Mouse (Mus musculus): Measurements from ENCODE around the gene Pla1a. TPM values are rescaled to one million over a fixed set of nuclear protein-coding genes. Genes with fewer than 3 reads are reported as not detected.

Gene Pla1a
- polyA plus RNA-seq, 1 experiment from 2014 or later: 0.68 TPM

DNA sequence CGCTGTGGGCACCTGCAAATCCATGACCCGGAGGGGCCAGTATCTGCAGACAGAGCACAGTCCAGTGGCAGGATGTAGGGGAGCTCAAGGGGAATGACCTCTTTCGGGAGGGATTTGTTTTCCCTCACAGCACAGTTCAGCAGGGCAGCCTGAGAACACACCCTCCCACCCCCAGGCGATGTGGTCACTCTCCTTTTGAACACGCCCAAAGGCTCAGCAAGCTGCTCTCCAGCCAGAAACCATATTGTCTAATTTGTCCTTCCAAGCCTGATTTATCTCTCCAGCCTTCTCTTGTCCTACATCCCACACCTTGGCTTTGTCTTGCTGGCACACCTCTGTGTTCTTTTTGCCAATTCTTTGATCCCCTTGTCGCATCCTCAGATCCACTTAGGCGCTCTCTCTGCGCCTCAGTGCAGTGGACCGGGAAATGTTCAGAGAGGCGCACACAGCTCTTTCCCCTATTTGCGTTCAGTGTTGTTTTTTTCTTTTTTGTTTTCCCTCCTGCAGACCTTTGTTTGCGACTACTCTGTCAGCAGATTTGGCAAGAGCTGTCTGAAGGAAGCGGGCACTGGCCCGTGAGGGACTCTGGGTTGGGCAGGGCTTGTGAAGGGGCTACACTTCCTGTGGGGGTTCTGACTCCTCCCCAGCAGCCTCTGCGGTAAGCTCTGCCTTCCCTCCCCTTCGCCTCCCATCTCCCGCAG, 33.3 kb downstream of the Pla1a start:
- Histone ChIP-seq H3K4me3 (ENCODE audit: low read depth, low read length) (peak overlapping the region; percentile 21), H3K27me3 (ENCODE audit: control insufficient read depth, insufficient read depth, low read depth, low read length) (no peaks in the 10 kb centered on the region), H3K4me1 (ENCODE audit: control insufficient read depth, insufficient read depth, low read length) (peaks cover 16% of the 10 kb centered on the region), H3K27ac (ENCODE audit: low read length) (peak overlapping the region; percentile 56), H3K4me2 (ENCODE audit: low read length) (peak overlapping the region; percentile 59), H3K9me3 (replicated peaks; ENCODE audit: control insufficient read depth, low read length, poor library complexity, severe bottlenecking) (no peaks in the 10 kb centered on the region), H3K36me3 (ENCODE audit: control insufficient read depth, insufficient read depth, low read length) (no peaks in the 10 kb centered on the region), H3K9ac (ENCODE audit: low read depth, low read length) (peak overlapping the region; percentile 54)
- peak; percentile 94 for ATAC-seq
- WGBS: 8% methylated on average over 17 of the region's 17 CpGs

- H3K4me2 ChIP-seq (ENCODE audit: low read length): peak overlapping the region; percentile 59; the same call in 1 of the 2 replicates
- no peak overlapping the region; the same call in 1 of the 2 replicates for H3K9ac ChIP-seq (ENCODE audit: low read depth, low read length)
- peak overlapping the region; percentile 56 for H3K27ac ChIP-seq (ENCODE audit: low read length)
- H3K36me3 ChIP-seq (ENCODE audit: control insufficient read depth, insufficient read depth, low read length): no peaks in the 10 kb centered on the region
- 65% methylated on average over 3 of the region's 3 CpGs for WGBS
- H3K27me3 ChIP-seq (ENCODE audit: control insufficient read depth, insufficient read depth, low read depth, low read length): no peaks in the 10 kb centered on the region
- no peak overlapping the region for H3K4me3 ChIP-seq (ENCODE audit: low read depth, low read length)
- ATAC-seq: peak; percentile 2; the same call in 1 of the 2 replicates
- peaks cover 16% of the 10 kb centered on the region for H3K4me1 ChIP-seq (ENCODE audit: control insufficient read depth, insufficient read depth, low read length)
- no peaks in the 10 kb centered on the region for H3K9me3 ChIP-seq (replicated peaks; ENCODE audit: control insufficient read depth, low read length, poor library complexity, severe bottlenecking)
These were observed 33.9 kb downstream of the Pla1a start for GRCm38 (mm10) chr16:38399076-38399475.

DNA sequence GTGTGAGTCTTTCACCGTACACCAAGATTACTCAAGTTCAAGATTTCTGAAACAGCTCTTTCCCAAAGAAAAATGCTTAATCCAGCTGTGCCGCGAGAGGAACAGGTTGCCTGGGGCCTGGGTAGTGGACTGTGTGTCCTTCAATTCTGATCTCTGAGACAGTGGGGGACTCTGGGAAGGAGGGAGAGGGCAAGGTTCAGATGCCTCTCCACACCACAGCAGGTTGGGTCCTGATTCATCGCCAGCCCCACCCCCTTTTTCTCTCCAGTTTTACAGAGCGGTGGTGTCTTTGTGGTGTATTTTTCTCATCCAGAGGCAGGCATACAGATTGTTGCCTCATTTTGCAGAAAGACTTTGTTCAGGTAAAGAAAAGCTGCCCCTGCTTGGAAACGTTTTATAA, 34.7 kb downstream of the Pla1a start:
- no peaks in the 10 kb centered on the region for H3K27me3 ChIP-seq (ENCODE audit: control insufficient read depth, insufficient read depth, low read depth, low read length)
- no peaks in the 10 kb centered on the region for H3K9me3 ChIP-seq (replicated peaks; ENCODE audit: control insufficient read depth, low read length, poor library complexity, severe bottlenecking)
- H3K4me1 ChIP-seq (ENCODE audit: control insufficient read depth, insufficient read depth, low read length): peaks cover 16% of the 10 kb centered on the region
- no peak overlapping the region for H3K4me3 ChIP-seq (ENCODE audit: low read depth, low read length)
- H3K4me2 ChIP-seq (ENCODE audit: low read length): no peak overlapping the region
- no peak overlapping the region for H3K9ac ChIP-seq (ENCODE audit: low read depth, low read length)
- ATAC-seq: no peak
- WGBS: 92% methylated on average over 6 of the region's 6 CpGs
- no peaks in the 10 kb centered on the region for H3K36me3 ChIP-seq (ENCODE audit: control insufficient read depth, insufficient read depth, low read length)
- no peak overlapping the region for H3K27ac ChIP-seq (ENCODE audit: low read length)

- no peaks in the 10 kb centered on the region for H3K27me3 ChIP-seq (ENCODE audit: control insufficient read depth, insufficient read depth, low read depth, low read length)
- no peak overlapping the region for H3K4me2 ChIP-seq (ENCODE audit: low read length)
- no peaks in the 10 kb centered on the region for H3K36me3 ChIP-seq (ENCODE audit: control insufficient read depth, insufficient read depth, low read length)
- 78% methylated on average over 13 of the region's 13 CpGs for WGBS
- no peak for ATAC-seq
- no peak overlapping the region for H3K4me3 ChIP-seq (ENCODE audit: low read depth, low read length)
- no peaks in the 10 kb centered on the region for H3K9me3 ChIP-seq (replicated peaks; ENCODE audit: control insufficient read depth, low read length, poor library complexity, severe bottlenecking)
- no peak overlapping the region for H3K27ac ChIP-seq (ENCODE audit: low read length)
- H3K9ac ChIP-seq (ENCODE audit: low read depth, low read length): no peak overlapping the region
- peaks cover 16% of the 10 kb centered on the region for H3K4me1 ChIP-seq (ENCODE audit: control insufficient read depth, insufficient read depth, low read length)
These were observed 36.8 kb downstream of the Pla1a start for GRCm38 (mm10) chr16:38396155-38396554.

GRCm38 (mm10) chr16:38395060-38395730, 37.8 kb downstream of the Pla1a start:
- no peaks in the 10 kb centered on the region for H3K9me3 ChIP-seq (replicated peaks; ENCODE audit: control insufficient read depth, low read length, poor library complexity, severe bottlenecking)
- WGBS: 64% methylated on average over 6 of the region's 6 CpGs
- H3K4me1 ChIP-seq (ENCODE audit: control insufficient read depth, insufficient read depth, low read length): peaks cover 13% of the 10 kb centered on the region
- no peaks in the 10 kb centered on the region for H3K36me3 ChIP-seq (ENCODE audit: control insufficient read depth, insufficient read depth, low read length)
- H3K9ac ChIP-seq (ENCODE audit: low read depth, low read length): no peak overlapping the region
- no peaks in the 10 kb centered on the region for H3K27me3 ChIP-seq (ENCODE audit: control insufficient read depth, insufficient read depth, low read depth, low read length)
- no peak overlapping the region for H3K4me3 ChIP-seq (ENCODE audit: low read depth, low read length)
- ATAC-seq: no peak
- H3K27ac ChIP-seq (ENCODE audit: low read length): no peak overlapping the region
- no peak overlapping the region for H3K4me2 ChIP-seq (ENCODE audit: low read length)

DNA sequence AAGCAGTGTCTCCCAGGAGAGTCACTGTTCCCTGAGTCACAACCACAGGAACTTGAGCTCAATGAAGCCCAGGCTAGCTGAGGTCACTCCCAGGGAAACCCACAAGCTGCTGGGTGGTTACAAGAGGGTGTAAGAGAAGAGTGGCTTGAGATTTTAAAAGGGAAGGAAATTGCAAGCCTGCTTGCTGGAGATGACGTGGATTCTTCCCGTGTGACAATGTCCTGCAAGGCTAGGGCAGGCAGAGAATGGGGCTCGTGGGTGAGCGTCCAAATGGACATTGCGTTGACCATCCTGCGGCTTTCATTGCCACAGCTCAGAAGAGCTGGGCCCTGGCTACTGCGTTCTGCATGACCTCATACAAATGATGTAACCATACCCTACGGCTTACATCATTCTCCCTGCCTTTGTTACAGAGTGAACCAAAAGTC, 38.7 kb downstream of the Pla1a start:
- Histone ChIP-seq H3K4me3 (ENCODE audit: low read depth, low read length) (no peak overlapping the region), H3K4me1 (ENCODE audit: control insufficient read depth, insufficient read depth, low read length) (peaks cover 3% of the 10 kb centered on the region), H3K4me2 (ENCODE audit: low read length) (no peak overlapping the region), H3K27ac (ENCODE audit: low read length) (no peak overlapping the region), H3K9ac (ENCODE audit: low read depth, low read length) (no peak overlapping the region), H3K36me3 (ENCODE audit: control insufficient read depth, insufficient read depth, low read length) (no peaks in the 10 kb centered on the region), H3K9me3 (replicated peaks; ENCODE audit: control insufficient read depth, low read length, poor library complexity, severe bottlenecking) (no peaks in the 10 kb centered on the region), H3K27me3 (ENCODE audit: control insufficient read depth, insufficient read depth, low read depth, low read length) (no peaks in the 10 kb centered on the region)
- WGBS: 90% methylated on average over 8 of the region's 8 CpGs
- no peak for ATAC-seq

- Histone ChIP-seq H3K27me3 (ENCODE audit: control insufficient read depth, insufficient read depth, low read depth, low read length) (no peaks in the 10 kb centered on the region), H3K36me3 (ENCODE audit: control insufficient read depth, insufficient read depth, low read length) (no peaks in the 10 kb centered on the region), H3K27ac (ENCODE audit: low read length) (no peak overlapping the region; the same call in 1 of the 2 replicates), H3K4me1 (ENCODE audit: control insufficient read depth, insufficient read depth, low read length) (no peaks in the 10 kb centered on the region), H3K9ac (ENCODE audit: low read depth, low read length) (no peak overlapping the region), H3K9me3 (replicated peaks; ENCODE audit: control insufficient read depth, low read length, poor library complexity, severe bottlenecking) (no peaks in the 10 kb centered on the region), H3K4me2 (ENCODE audit: low read length) (no peak overlapping the region), H3K4me3 (ENCODE audit: low read depth, low read length) (no peak overlapping the region)
- 81% methylated on average over 23 of the region's 23 CpGs for WGBS
- no peak for ATAC-seq
These were observed 40.6 kb downstream of the Pla1a start for GRCm38 (mm10) chr16:38392126-38392894.

GRCm38 (mm10) chr16:38390322-38390721, 42.6 kb downstream of the Pla1a start:
- Histone ChIP-seq H3K9ac (ENCODE audit: low read depth, low read length) (no peak overlapping the region), H3K4me1 (ENCODE audit: control insufficient read depth, insufficient read depth, low read length) (no peaks in the 10 kb centered on the region), H3K36me3 (ENCODE audit: control insufficient read depth, insufficient read depth, low read length) (no peaks in the 10 kb centered on the region), H3K4me3 (ENCODE audit: low read depth, low read length) (no peak overlapping the region), H3K27me3 (ENCODE audit: control insufficient read depth, insufficient read depth, low read depth, low read length) (no peaks in the 10 kb centered on the region), H3K9me3 (replicated peaks; ENCODE audit: control insufficient read depth, low read length, poor library complexity, severe bottlenecking) (no peaks in the 10 kb centered on the region), H3K27ac (ENCODE audit: low read length) (no peak overlapping the region), H3K4me2 (ENCODE audit: low read length) (no peak overlapping the region)
- ATAC-seq: no peak
- WGBS: 92% methylated on average over 7 of the region's 7 CpGs
